Mouse (Mus musculus) heart, embryonic 11.5 days (tissue): Measurements from ENCODE around the gene Hnrnpa3. TPM values are rescaled to one million over a fixed set of nuclear protein-coding genes. Genes with fewer than 3 reads are reported as not detected.
A peak's percentile ranks its signal among the peaks of the same experiment; 100 is the strongest.
"Not testable (repeated sequence)": the region's sequence is repeated elsewhere in the genome, so short reads cannot be mapped to it uniquely, and the experiment has no call there.

Experiments
- ATAC-seq: fragments of 200-750 bp; cut with Nextera tagmentation; replicated peaks from 2 replicates; pipeline ENCODE4 v1.8.0; 2017; ENCODE audit warnings: moderate library complexity; ENCODE audit not compliant: insufficient number of reproducible peaks, low FRiP score, low TSS enrichment
- H3K27ac ChIP-seq: fragments of 300-500 bp; sonication (generic); 2 replicates; pipeline ENCODE4 v1.5.1; 2014; ENCODE audit warnings: mild to moderate bottlenecking, low read depth, low read length
- H3K27me3 ChIP-seq: fragments of 300-500 bp; sonication (generic); 2 replicates; pipeline ENCODE4 v1.6.1; 2014; ENCODE audit warnings: mild to moderate bottlenecking, low read length, mixed read lengths; ENCODE audit not compliant: control insufficient read depth, insufficient read depth
- H3K36me3 ChIP-seq: fragments of 300-500 bp; sonication (generic); 2 replicates; pipeline ENCODE4 v1.6.1; 2014; ENCODE audit warnings: mild to moderate bottlenecking, low read length, moderate library complexity, mixed read lengths; ENCODE audit not compliant: control insufficient read depth, insufficient read depth
- H3K4me1 ChIP-seq: fragments of 300-500 bp; sonication (generic); 2 replicates; pipeline ENCODE4 v1.6.1; 2014; ENCODE audit warnings: low read length; ENCODE audit not compliant: control insufficient read depth, insufficient read depth
- H3K4me2 ChIP-seq: fragments of 300-500 bp; sonication (generic); 2 replicates; pipeline ENCODE4 v1.6.1; 2014; ENCODE audit warnings: mild to moderate bottlenecking, moderate library complexity
- H3K4me3 ChIP-seq: fragments of 300-500 bp; sonication (generic); 2 replicates; pipeline ENCODE4 v1.5.1; 2014; ENCODE audit warnings: low read depth, low read length
- H3K9ac ChIP-seq: fragments of 300-500 bp; sonication (generic); 2 replicates; pipeline ENCODE4 v1.6.1; 2014; ENCODE audit warnings: mild to moderate bottlenecking, low read depth, low read length, moderate library complexity
- H3K9me3 ChIP-seq: fragments of 300-500 bp; sonication (generic); replicated peaks from 2 replicates; pipeline ENCODE4 v1.6.1; 2016; ENCODE audit warnings: low read length; ENCODE audit not compliant: control insufficient read depth
- WGBS: fragments of 180-500 bp; shearing (Covaris S2); extraction: QIAGEN DNeasy Blood & Tissue Kit; methylation state at CpG from one replicate; pipeline ENCODE4 v1.1.7; 2014; ENCODE audit not compliant: insufficient replicate concordance; 5-methylcytosine and 5-hydroxymethylcytosine counted together
- polyA plus RNA-seq: library from polyadenylated mRNA; unstranded; fragments of >200 nt; fragmentation: Nextera tagmentation; extraction: Ambion mirVana; gene quantifications from 2 replicates; pipeline ENCODE4 v1.2.1, GENCODE M21; 2014

The Hnrnpa3 gene
- 164 and 174 TPM in 2 replicates for polyA plus RNA-seq

DNA sequence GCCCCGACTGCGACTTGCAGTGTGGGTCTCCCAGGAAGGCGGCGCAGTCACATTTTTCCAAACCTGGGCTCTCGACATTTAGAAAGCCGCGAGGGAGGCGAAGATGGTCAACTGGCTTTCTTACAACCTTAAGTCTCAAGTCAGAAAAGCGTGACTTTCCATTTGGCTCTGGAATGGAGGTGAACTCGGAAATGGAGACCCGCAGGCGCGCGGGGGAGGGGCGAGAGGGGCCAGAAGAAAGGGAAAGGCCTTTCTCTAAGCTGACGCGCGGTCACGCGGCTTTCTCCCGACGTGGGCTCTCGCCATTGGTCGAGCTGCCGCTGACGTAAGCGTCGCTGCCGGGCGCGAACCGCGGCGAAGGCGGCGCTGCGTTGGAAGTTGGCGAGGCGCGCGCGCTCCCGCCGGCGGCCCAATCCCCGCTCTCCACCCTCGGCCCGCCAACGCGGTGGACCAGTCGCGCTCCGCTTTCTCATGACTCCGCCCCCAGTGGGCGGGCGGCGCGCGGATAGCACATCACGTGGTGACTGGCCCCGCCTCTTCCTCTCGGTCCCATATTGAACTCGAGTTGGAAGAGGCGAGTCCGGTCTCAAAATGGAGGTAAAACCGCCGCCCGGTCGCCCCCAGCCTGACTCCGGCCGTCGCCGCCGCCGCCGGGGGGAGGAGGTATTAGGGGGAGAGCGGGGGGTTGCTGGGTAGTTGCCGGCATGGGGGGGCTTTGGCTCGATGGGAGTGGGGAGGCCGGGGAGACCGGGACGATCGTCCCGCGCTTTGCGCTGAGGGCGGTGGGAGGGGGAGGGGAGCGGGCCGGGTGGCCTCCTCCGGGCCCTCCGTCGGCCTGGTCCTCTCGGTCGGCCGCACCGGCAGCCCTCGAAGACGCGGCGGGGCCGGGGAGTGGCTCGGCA is at the start of gene Hnrnpa3:
TSS of gene Hnrnpa3 (plus strand) at position 535 of the 902 bp plus-strand sequence.
- peaks cover 7% of the 10 kb centered on the region for H3K36me3 ChIP-seq
- H3K9me3 ChIP-seq = no peaks in the 10 kb centered on the region
- H3K9ac ChIP-seq = peak within 1 kb of the TSS; percentile 99
- H3K27me3 ChIP-seq = no peaks in the 10 kb centered on the region
- WGBS = under 1% methylated on average over 78 of the region's 102 CpGs
- H3K27ac ChIP-seq = peak within 1 kb of the TSS; percentile 99
- peak; percentile 96 for ATAC-seq
- H3K4me3 ChIP-seq = peak within 1 kb of the TSS; percentile 78
- peaks cover 11% of the 10 kb centered on the region for H3K4me1 ChIP-seq
- peak within 1 kb of the TSS; percentile 93 for H3K4me2 ChIP-seq

DNA sequence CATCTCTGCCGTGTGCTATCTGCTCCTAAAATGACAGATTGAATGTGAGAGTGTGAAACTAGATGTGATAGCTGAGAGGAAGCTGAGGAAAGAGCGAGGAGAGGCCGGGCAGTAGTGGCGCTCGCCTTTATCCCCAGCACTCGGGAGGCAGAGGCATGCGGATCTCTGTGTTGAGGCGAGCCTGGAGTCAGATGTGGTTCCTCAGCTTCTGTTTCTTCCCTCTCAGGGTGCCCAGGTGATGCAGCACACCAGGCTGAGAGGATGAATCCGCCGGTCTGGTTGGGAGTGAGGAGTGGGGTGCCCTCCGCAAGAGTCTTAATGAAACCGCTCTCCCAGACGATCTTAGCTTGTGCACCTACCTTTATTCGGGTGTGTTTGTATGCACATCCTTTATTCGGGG is 49.1 kb upstream of the Hnrnpa3 start:
- Histone ChIP-seq H3K27ac (no peak overlapping the region), H3K4me3 (peak overlapping the region; percentile 29), H3K9ac (peak overlapping the region; percentile 59), H3K9me3 (no peaks in the 10 kb centered on the region), H3K4me1 (peaks cover 3% of the 10 kb centered on the region; the same call in 1 of the 2 replicates), H3K27me3 (no peaks in the 10 kb centered on the region), H3K36me3 (no peaks in the 10 kb centered on the region), H3K4me2 (peak overlapping the region; percentile 67)
- 44% methylated on average over 15 of the region's 15 CpGs for WGBS
- ATAC-seq = no peak

DNA sequence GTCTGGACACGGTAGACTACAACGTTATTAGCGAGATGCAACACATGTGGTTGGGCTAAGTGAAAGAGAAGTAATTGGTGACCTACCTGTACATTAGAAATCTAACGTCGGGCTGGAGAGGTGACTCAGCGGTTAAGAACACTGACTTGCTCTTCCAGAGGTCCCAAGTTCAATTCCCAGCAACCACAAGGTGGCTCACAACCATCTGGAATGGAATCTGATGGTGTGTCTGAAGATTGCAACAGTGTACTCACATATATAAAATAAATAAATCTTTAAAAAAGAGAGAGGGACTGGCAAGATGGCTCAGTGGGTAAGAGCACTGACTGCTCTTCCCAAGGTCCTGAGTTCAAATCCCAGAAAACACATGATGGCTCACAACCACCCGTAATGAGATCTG is 48.5 kb upstream of the Hnrnpa3 start:
- not testable (repeated sequence) for H3K4me1 ChIP-seq, H3K36me3 ChIP-seq, ATAC-seq, H3K9me3 ChIP-seq, H3K27me3 ChIP-seq, H3K4me3 ChIP-seq, H3K4me2 ChIP-seq, H3K9ac ChIP-seq, H3K27ac ChIP-seq
- WGBS = 80% methylated on average over 7 of the region's 7 CpGs

DNA sequence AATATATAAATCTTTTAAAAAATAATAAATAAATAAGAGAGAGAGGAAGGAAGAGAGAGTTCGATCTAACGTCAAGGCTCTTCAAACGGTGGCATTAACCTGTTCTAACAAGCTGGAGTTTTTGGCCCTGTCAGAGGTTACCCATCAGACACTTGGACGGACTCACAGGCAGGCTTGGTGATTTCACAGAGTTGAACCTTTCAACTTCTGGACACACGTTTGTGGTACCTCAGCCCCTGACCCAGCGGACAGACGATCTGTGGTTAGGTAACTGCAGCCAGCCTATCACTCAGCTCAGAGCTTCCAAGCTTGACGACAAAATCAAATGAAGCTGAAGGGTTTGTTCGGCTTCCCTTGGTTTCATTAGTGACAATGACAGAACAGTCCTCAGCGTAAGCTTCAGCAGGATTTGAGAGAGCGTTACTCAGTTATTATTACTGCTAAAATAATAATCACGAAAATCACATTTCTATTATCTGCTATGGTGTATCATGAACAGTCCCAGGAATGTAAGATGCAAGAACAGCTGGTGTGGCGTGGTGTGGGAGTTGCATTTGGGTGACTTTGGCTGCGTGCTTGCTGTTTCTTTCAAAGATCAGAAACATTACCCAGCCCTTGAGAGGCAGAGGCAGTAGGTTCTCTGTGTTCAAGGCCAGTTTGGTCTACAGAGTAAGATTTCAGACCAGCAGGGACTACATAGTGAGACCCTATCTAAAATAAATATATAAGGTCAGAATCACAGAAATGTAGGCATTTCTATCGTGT is 47.8 kb upstream of the Hnrnpa3 start:
- Histone ChIP-seq H3K27ac (no peak overlapping the region), H3K9ac (no peak overlapping the region)
- WGBS = 77% methylated on average over 15 of the region's 15 CpGs

DNA sequence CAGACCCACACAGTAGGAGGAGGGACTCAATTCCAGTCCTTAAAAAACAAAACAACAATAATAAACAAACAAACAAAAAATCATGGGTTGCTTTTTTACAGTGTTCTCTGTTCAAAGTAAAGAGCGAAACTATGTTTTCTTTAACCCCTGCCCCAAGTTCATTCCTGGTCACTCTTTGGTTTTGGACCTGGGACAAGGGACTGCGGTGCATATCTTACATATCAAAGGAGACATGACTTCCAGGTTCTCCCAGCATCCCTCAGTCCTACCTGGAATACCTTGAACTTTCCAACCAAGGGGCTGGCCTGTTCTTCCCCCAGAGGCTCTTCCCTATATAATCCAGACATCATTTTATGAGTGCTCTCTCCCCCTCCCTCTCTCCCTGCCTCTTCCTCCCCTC is 47.1 kb upstream of the Hnrnpa3 start:
- Histone ChIP-seq H3K4me1 (peaks cover 3% of the 10 kb centered on the region; the same call in 1 of the 2 replicates), H3K9ac (no peak overlapping the region), H3K4me2 (no peak overlapping the region), H3K36me3 (no peaks in the 10 kb centered on the region), H3K27ac (no peak overlapping the region), H3K4me3 (no peak overlapping the region), H3K9me3 (no peaks in the 10 kb centered on the region), H3K27me3 (no peaks in the 10 kb centered on the region)
- ATAC-seq = no peak
- WGBS = 81% methylated on average over 2 of the region's 2 CpGs

More for the DNA sequence above, 47.8 kb upstream of the Hnrnpa3 start:
- no peak overlapping the region for H3K4me2 ChIP-seq
- ATAC-seq = no peak
- no peaks in the 10 kb centered on the region for H3K27me3 ChIP-seq
- H3K9me3 ChIP-seq = no peaks in the 10 kb centered on the region
- H3K4me1 ChIP-seq = peaks cover 3% of the 10 kb centered on the region; the same call in 1 of the 2 replicates
- no peaks in the 10 kb centered on the region for H3K36me3 ChIP-seq
- H3K4me3 ChIP-seq = no peak overlapping the region

DNA sequence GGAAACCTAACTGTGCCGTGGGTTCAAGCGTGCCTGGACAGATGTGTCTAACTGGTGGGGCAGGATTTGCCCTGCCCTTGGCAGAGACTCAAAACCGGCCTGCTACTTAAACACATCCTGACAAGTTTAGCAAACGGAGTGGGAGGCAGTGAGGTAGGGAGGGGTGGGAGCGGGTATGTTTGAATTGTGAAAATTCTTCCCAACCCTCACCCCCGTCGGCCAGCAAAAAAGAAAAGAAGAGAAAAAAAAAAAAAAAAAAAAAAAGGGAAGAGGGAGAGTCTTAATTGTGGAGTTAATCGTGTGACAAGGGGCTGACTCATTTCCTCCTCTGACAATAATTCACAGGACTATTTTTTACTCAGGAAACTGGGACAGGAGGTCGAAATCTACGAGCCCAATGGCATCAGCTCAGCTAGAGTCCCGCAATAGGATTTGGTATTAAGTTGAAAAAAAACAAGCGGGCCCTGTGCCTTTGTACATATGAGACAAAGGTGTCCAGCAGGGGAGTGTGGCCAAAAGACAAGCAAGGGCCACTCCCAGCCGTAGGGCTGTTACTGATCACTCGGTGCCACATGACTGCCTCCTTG is 46.0 kb upstream of the Hnrnpa3 start:
- H3K27me3 ChIP-seq = no peaks in the 10 kb centered on the region
- H3K27ac ChIP-seq = no peak overlapping the region
- H3K4me2 ChIP-seq = peak overlapping the region; percentile 30
- H3K4me1 ChIP-seq = peaks cover 3% of the 10 kb centered on the region; the same call in 1 of the 2 replicates
- no peak for ATAC-seq
- no peaks in the 10 kb centered on the region for H3K9me3 ChIP-seq
- H3K36me3 ChIP-seq = no peaks in the 10 kb centered on the region
- no peak overlapping the region for H3K4me3 ChIP-seq
- no peak overlapping the region for H3K9ac ChIP-seq
- WGBS = 43% methylated on average over 14 of the region's 14 CpGs

DNA sequence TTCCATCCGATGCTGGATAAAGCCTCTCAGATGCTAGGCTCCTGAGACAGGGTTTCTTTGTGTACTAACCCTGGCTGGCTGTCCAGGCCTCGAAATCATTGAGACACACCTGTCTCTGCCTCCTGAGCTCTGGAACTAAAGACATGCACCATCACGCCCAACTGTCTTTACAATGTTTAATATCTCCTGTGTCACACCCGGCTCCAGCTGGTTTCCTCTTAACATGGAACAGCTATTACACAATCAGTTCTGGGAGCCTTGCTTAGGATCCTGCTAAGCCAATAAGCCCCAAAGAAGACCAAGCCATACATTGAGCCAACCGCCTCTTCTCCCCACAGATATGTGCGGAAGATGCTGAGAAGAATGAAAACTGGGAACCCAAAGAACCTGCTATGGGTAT is 44.5 kb upstream of the Hnrnpa3 start:
- ATAC-seq = no peak
- H3K9ac ChIP-seq = no peak overlapping the region

DNA sequence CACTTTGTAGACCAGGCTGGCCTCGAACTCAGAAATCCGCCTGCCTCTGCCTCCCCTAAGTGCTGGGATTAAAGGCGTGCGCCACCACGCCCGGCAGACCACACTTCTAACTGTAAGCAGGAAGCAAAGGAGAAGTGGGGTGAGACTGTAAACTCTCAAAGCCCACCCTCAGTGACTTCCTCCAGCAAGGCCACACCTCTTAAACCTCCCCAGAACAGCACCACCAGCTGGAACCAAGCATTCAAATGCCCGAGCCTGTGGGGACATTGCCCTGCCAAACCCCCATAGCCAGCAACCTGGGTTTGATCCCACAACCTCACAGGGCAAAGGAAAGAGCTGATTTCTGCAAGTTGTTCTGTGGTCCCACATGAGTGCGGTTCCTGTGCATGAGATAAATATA is 42.1 kb upstream of the Hnrnpa3 start:
- no peak for ATAC-seq
- H3K4me3 ChIP-seq = no peak overlapping the region
- H3K36me3 ChIP-seq = no peaks in the 10 kb centered on the region
- H3K9me3 ChIP-seq = no peaks in the 10 kb centered on the region
- H3K4me1 ChIP-seq = peaks cover 3% of the 10 kb centered on the region; the same call in 1 of the 2 replicates
- H3K27ac ChIP-seq = no peak overlapping the region
- H3K9ac ChIP-seq = no peak overlapping the region
- H3K4me2 ChIP-seq = no peak overlapping the region
- no peaks in the 10 kb centered on the region for H3K27me3 ChIP-seq
- 90% methylated on average over 8 of the region's 8 CpGs for WGBS

More for the DNA sequence above, 44.5 kb upstream of the Hnrnpa3 start:
- Histone ChIP-seq H3K4me2 (no peak overlapping the region), H3K9me3 (no peaks in the 10 kb centered on the region), H3K4me3 (no peak overlapping the region), H3K27ac (no peak overlapping the region), H3K36me3 (no peaks in the 10 kb centered on the region), H3K4me1 (peaks cover 3% of the 10 kb centered on the region; the same call in 1 of the 2 replicates), H3K27me3 (no peaks in the 10 kb centered on the region)
- WGBS = 87% methylated on average over 6 of the region's 6 CpGs
